Comparison of ENCODE assay signal across 8 mouse cellular contexts in genomic region chr10:85220918-85221770, GRCm38 (mm10). TPM values are rescaled to one million over a fixed set of nuclear protein-coding genes. Genes with fewer than 3 reads are reported as not detected.
A peak's percentile ranks its signal among the peaks of the same experiment; 100 is the strongest.
DNase-seq lines count a peak whose midpoint lies in the region; ATAC-seq and TF ChIP-seq lines count a peak whose summit lies in the region.

No protein-coding gene starts in this region.

- H3K4me1 ChIP-seq in hindbrain, postnatal 0 days (ENCODE audit: insufficient read depth, low read length): no peaks in the 10 kb centered on the region

- peak; percentile 97 for TF ChIP-seq CTCF in hindbrain, postnatal 0 days (IDR thresholded peaks at IDR 0.05; ENCODE audit: low read depth)

- H3K9ac ChIP-seq in hindbrain, postnatal 0 days (replicated peaks; ENCODE audit: low read length): no peak overlapping the region

- peak; percentile 84 for ATAC-seq in hindbrain, postnatal 0 days
- peak; percentile 91 for ATAC-seq in megakaryocyte-erythroid progenitor cell, adult 5-6 weeks (replicated peaks; ENCODE audit: low FRiP score, low TSS enrichment, poor library complexity, severe bottlenecking)

- WGBS in hindbrain, postnatal 0 days: 23% methylated on average over 22 of the region's 22 CpGs

- H3K4me3 ChIP-seq in hindbrain, postnatal 0 days (ENCODE audit: low read length): no peak overlapping the region

- no peaks in the 10 kb centered on the region for H3K36me3 ChIP-seq in hindbrain, postnatal 0 days (ENCODE audit: insufficient read depth, low read length)

- H3K27ac ChIP-seq in hindbrain, postnatal 0 days: peak overlapping the region; percentile 38

- H3K27me3 ChIP-seq in hindbrain, postnatal 0 days (ENCODE audit: insufficient read depth, low read length): no peaks in the 10 kb centered on the region

- peak; percentile 62 for DNase-seq in WW6 (ENCODE audit: low read depth, low spot score)
- peak; percentile 99 for DNase-seq in cerebellum, postnatal 14 days
- DNase-seq in gastrocnemius, adult 18-20 months (ENCODE audit: low spot score): peak; percentile 85
- DNase-seq in hindbrain, postnatal 0 days (ENCODE audit: low spot score): peak; percentile 97
- DNase-seq in left cerebral cortex, adult 8-10 months (ENCODE audit: low spot score in 2 of 2): peak; percentile 72 to 94
- DNase-seq in right cerebral cortex, postnatal 25 days: peak; percentile 87
- DNase-seq in urinary bladder, postnatal 36 days (ENCODE audit: low spot score in 2 of 2): peak; percentile 77 to 81

- H3K4me2 ChIP-seq in hindbrain, postnatal 0 days (ENCODE audit: low read depth, low read length): peak overlapping the region; percentile 42

- H3K9me3 ChIP-seq in hindbrain, postnatal 0 days (ENCODE audit: low read length): no peaks in the 10 kb centered on the region

RNA-seq across cellular contexts. Expression of gene Cry1, which starts 36.3 kb away (rescaled TPM):
- total RNA-seq in gastrocnemius, adult 18-20 months (2021): 10 to 100 TPM; 10.8 to 16.1 TPM
- 14.6 and 16.3 TPM in 2 replicates for total RNA-seq in hindbrain, postnatal 0 days (2014; rRNA removed)
- 28.6 and 30.8 TPM in 2 replicates for polyA plus RNA-seq in hindbrain, postnatal 0 days (2015; fragmentation: Nextera tagmentation; extraction: Ambion mirVana)
- total RNA-seq in left cerebral cortex, adult 8-10 months (2022): 10 to 100 TPM; 15.6 to 24.6 (median 19.7) TPM
- 5.5 and 8.6 TPM in 2 replicates for total RNA-seq in megakaryocyte-erythroid progenitor cell, adult 5-6 weeks (2014; fragmentation: Nextera tagmentation)
- 7.3 and 9.6 TPM in 2 replicates for total RNA-seq in megakaryocyte-erythroid progenitor cell, adult 5-6 weeks (2017)
